Mouse (Mus musculus) liver, adult 2 months (tissue): Measurements from ENCODE around the gene Micu1. TPM values are rescaled to one million over a fixed set of nuclear protein-coding genes. Genes with fewer than 3 reads are reported as not detected.

Experiments used
- DNase-seq: peaks from one replicate; pipeline ENCODE4 v3.0.0-alpha.2; 2011; ENCODE audit warnings: low read depth, low spot score; ENCODE audit errors: extremely low read depth
- H3K27ac ChIP-seq: fragments of 200-500 bp; replicated peaks from 2 replicates; pipeline ENCODE4 v1.5.1; 2012; ENCODE audit warnings: low read depth, mild to moderate bottlenecking, control low read depth, inconsistent platforms, low read length; ENCODE audit not compliant: insufficient read depth
- H3K27me3 ChIP-seq: fragments of 200-500 bp; 2 replicates; pipeline ENCODE4 v1.6.1; 2012; ENCODE audit warnings: mild to moderate bottlenecking, moderate library complexity, low read length, inconsistent platforms; ENCODE audit not compliant: control insufficient read depth, insufficient read depth
- H3K36me3 ChIP-seq: fragments of 200-500 bp; 2 replicates; pipeline ENCODE4 v1.6.1; 2012; ENCODE audit warnings: low read length, inconsistent platforms; ENCODE audit not compliant: control insufficient read depth, insufficient read depth
- H3K4me1 ChIP-seq: fragments of 200-500 bp; 2 replicates; pipeline ENCODE4 v1.6.1; 2011; ENCODE audit warnings: low read length; ENCODE audit not compliant: control insufficient read depth, insufficient read depth
- H3K4me3 ChIP-seq: fragments of 200-500 bp; 2 replicates; pipeline ENCODE4 v1.5.1; 2011; ENCODE audit warnings: low read depth, mild to moderate bottlenecking, control low read depth, low read length, moderate library complexity; ENCODE audit not compliant: insufficient read depth
- H3K79me2 ChIP-seq: fragments of 200-500 bp; 2 replicates; pipeline ENCODE4 v1.6.1; 2012; ENCODE audit warnings: inconsistent platforms, mild to moderate bottlenecking, low read length, moderate library complexity; ENCODE audit not compliant: control insufficient read depth, insufficient read depth
- H3K9ac ChIP-seq: fragments of 200-500 bp; 2 replicates; pipeline ENCODE4 v1.6.1; 2012; ENCODE audit warnings: low read depth, mild to moderate bottlenecking, control low read depth, inconsistent platforms, low read length
- CTCF ChIP-seq: fragments of 200-500 bp; IDR thresholded peaks from 2 replicates; pipeline ENCODE4 v1.5.1; 2011; ENCODE audit warnings: low read depth, low read length, control low read depth
- POLR2A ChIP-seq: fragments of 200-500 bp; IDR thresholded peaks from 2 replicates; pipeline ENCODE4 v1.6.1; 2011; ENCODE audit warnings: low read length, control low read depth; ENCODE audit not compliant: insufficient read depth; ENCODE audit errors: extremely low read depth
- WGBS: fragments of 180-500 bp; shearing (Covaris S2); methylation state at CpG from one replicate; pipeline ENCODE4 v1.1.7; 2018; 5-methylcytosine and 5-hydroxymethylcytosine counted together
- polyA plus RNA-seq: library from polyadenylated mRNA; depleted of rRNA; stranded (reverse); fragments of >200 nt; gene quantifications from 2 replicates; pipeline ENCODE4 v1.2.3, GENCODE M21; 2012
- total RNA-seq: library from RNA; depleted of rRNA; stranded (reverse); fragments of >200 nt; gene quantifications from 2 replicates; pipeline ENCODE4 v1.2.3, GENCODE M21; 2014

Gene Micu1
- total and polyA plus RNA-seq, 2 experiments, result 24.1 to 24.4 TPM

DNA sequence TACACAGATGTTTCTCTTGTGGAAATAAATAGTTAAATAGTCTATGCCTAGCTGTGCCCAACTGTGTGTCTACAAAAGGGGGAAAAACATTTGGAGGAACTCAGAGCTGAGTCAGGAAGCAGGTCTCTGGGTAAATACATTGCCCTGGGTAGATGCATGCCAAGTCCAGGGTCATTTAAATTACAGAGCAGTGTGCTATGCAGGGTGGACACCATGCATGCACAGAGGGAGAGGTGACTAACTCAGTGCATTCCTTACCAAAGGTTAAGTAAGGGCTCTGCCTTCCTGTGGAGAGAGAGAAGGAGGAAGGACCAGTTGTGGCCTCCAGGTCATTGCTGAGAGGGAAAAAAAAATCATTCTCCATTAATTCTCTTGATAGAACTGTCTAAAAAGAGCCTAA, 22.4 kb downstream of the Micu1 start:
- Histone ChIP-seq H3K4me1 (no peaks in the 10 kb centered on the region), H3K27me3 (no peaks in the 10 kb centered on the region), H3K27ac (no peak overlapping the region), H3K79me2 (peaks cover 2% of the 10 kb centered on the region; the same call in 1 of the 2 replicates), H3K9ac (no peak overlapping the region), H3K36me3 (no peaks in the 10 kb centered on the region), H3K4me3 (no peak overlapping the region)
- DNase-seq, result no peak
- TF ChIP-seq POLR2A, result no peak
- no peak for TF ChIP-seq CTCF

DNA sequence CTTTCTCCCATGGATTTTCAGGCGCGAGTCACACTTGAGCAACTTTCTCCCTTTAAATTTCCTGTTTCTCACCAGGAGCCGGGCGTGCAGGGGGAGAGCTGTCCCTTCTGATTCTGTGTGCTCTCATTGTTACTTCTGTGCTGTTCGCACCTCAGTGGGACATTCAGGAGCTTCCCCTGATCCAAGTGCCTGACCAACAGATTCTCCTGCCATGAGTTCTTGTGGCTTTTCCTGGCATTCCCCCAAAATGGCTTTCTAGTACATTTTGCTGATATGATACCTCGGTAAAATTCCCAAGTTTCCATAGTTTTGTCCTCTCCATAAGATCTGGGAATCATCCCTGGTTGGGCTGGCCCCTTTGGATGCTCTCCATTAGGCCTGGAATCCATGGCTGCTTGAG, 25.0 kb downstream of the Micu1 start:
- no peak for TF ChIP-seq CTCF
- no peak for TF ChIP-seq POLR2A
- Histone ChIP-seq H3K79me2 (peaks cover 2% of the 10 kb centered on the region; the same call in 1 of the 2 replicates), H3K4me1 (no peaks in the 10 kb centered on the region), H3K27ac (no peak overlapping the region), H3K4me3 (no peak overlapping the region), H3K27me3 (no peaks in the 10 kb centered on the region), H3K36me3 (no peaks in the 10 kb centered on the region), H3K9ac (no peak overlapping the region)
- DNase-seq, result no peak
- WGBS, result 87% methylated on average over 6 of the region's 6 CpGs

DNA sequence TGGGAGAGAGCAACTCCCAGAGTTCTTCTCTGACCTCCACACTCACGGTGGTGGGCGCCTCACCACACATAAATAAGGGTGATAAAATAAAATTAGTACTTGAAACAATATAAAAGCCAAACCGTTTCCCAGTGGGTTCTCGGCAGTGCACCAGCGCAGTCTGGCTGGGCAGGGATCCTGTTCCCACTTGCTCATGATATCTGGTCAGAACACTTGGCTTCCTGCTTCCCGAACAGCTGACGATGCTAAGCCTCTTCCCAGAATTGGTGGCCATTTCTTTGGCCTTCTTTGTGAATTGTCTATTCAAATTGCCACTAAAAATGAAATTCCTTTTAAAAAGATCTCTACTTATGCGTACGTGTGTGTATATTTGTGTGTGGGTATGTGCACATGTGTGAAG, 27.0 kb downstream of the Micu1 start:
- Histone ChIP-seq H3K27ac (no peak overlapping the region), H3K27me3 (no peaks in the 10 kb centered on the region), H3K79me2 (no peaks in the 10 kb centered on the region; the same call in 1 of the 2 replicates), H3K9ac (no peak overlapping the region), H3K36me3 (no peaks in the 10 kb centered on the region; the same call in 1 of the 2 replicates), H3K4me3 (no peak overlapping the region), H3K4me1 (no peaks in the 10 kb centered on the region)
- TF ChIP-seq POLR2A (no peak), CTCF (no peak)
- 86% methylated on average over 9 of the region's 9 CpGs for WGBS
- no peak for DNase-seq

DNA sequence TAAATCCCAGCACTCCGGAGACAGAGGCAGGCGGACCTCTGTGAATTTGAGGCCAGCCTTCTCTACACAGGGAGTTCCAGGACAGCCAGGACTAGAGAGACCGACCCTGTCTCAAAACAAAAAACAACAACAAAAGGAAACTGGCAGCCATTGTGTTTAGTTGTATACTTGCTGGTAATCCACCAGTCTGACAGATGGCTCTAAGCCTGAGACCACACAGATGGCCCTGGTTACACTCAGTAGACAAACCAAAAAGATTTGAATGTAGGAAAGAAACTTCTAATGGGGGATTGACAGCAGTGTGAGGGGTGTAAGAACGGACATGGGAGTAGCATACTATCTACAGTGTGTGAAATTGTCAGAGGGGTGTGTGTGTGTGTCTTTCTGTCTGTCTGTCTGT, 27.6 kb downstream of the Micu1 start:
- no peaks in the 10 kb centered on the region; the same call in 1 of the 2 replicates for H3K79me2 ChIP-seq
- DNase-seq, result no peak
- no peaks in the 10 kb centered on the region for H3K4me1 ChIP-seq
- H3K9ac ChIP-seq, result no peak overlapping the region
- no peaks in the 10 kb centered on the region for H3K27me3 ChIP-seq
- TF ChIP-seq CTCF (no peak), POLR2A (no peak)
- WGBS, result 92% methylated on average over 4 of the region's 4 CpGs
- no peak overlapping the region for H3K4me3 ChIP-seq
- peaks cover 2% of the 10 kb centered on the region; the same call in 1 of the 2 replicates for H3K36me3 ChIP-seq
- H3K27ac ChIP-seq, result no peak overlapping the region

DNA sequence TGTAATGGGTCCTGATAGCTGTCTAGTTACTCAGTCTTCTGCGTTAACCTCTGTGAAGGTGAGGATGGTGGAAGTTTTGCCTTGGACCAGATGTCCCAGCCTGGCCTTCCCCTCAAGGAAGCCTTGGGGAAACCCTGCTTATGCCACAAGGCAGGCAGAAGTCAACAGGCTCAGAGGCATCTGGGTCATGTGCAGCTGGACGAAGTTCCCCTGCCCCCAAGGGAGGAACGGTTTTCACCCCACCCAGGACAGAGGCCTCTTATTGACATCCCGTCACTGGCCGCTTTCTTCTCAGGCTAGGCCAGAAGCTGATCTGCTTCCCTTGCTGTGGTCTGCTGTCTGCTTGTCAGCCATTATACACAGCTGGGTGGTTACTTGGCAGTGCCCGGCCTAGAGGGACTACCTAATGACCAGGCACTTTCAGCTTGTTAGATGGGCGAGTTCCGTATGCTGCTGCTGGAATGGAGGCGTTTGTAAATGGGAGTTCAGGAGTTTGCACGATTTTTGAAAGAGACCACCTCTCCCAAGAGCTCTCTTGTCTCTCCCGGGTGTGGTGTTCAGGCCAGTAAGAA, 33.8 kb downstream of the Micu1 start:
- peak; percentile 8 for DNase-seq
- Histone ChIP-seq H3K27me3 (no peaks in the 10 kb centered on the region), H3K36me3 (peaks cover 5% of the 10 kb centered on the region; the same call in 1 of the 2 replicates), H3K79me2 (no peaks in the 10 kb centered on the region; the same call in 1 of the 2 replicates), H3K4me3 (no peak overlapping the region), H3K27ac (no peak overlapping the region), H3K9ac (no peak overlapping the region), H3K4me1 (no peaks in the 10 kb centered on the region)
- WGBS, result 92% methylated on average over 11 of the region's 11 CpGs
- TF ChIP-seq POLR2A (no peak), CTCF (no peak)

DNA sequence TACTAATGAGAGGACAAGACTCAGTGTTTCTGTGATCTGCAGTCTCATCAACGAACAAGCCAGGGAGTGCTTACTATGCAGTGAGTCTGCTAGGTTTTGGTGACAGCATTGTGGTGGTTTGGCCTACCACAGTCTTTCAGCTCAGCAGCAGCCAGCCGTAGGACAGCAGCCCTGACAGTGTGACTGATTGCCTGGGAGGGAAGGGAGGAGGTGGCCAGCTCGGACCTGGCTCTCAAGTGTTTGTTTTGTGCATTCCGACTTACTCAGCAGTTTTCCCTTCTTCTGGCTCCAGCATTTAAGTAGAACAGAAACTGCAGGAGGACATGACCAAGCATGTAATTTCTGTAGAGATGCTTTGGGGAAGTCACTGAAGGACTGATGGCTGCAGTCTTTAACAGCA, 39.2 kb downstream of the Micu1 start:
- WGBS, result 51% methylated on average over 4 of the region's 4 CpGs
- Histone ChIP-seq H3K79me2 (no peaks in the 10 kb centered on the region; the same call in 1 of the 2 replicates), H3K9ac (no peak overlapping the region), H3K4me1 (no peaks in the 10 kb centered on the region), H3K4me3 (no peak overlapping the region), H3K27me3 (no peaks in the 10 kb centered on the region), H3K27ac (no peak overlapping the region), H3K36me3 (peaks cover 6% of the 10 kb centered on the region; the same call in 1 of the 2 replicates)
- peak; percentile 21 for DNase-seq
- no peak for TF ChIP-seq POLR2A
- no peak for TF ChIP-seq CTCF
